Mouse (Mus musculus) gonadal fat pad, adult 2 months (tissue): Measurements from ENCODE around the gene Tm9sf3. TPM values are rescaled to one million over a fixed set of nuclear protein-coding genes. Genes with fewer than 3 reads are reported as not detected.

ENCODE experiments used
- DNase-seq: peaks from one replicate; pipeline ENCODE4 v3.0.0-alpha.2; 2012; ENCODE audit warnings: low read depth
- polyA plus RNA-seq: library from polyadenylated mRNA; depleted of rRNA; stranded (reverse); fragments of >200 nt; gene quantifications from 2 replicates; pipeline ENCODE4 v1.2.3, GENCODE M21; 2012; rRNA removed

Gene Tm9sf3
- polyA plus RNA-seq, 1 experiment = 80.5 TPM

DNA sequence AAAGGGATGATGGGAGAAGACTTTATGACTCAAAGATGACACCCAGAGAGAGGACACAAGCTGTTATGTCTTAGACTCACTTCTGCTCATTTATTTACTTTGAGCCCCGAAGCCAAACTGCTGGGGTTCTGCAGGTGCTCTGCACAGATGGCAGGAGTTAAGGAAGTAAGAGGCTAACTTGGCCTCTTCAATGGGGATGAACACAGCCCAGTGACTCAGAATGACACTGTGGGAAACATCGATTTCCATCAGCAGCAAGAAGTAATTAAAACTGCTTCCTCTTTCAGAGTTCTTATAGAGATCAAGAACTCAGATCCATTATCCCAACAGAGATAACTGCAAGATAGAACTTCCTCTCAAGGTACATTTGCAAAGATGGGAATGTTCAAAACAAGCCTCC lies 86.9 kb downstream of the Tm9sf3 start:
- no peak for DNase-seq

DNA sequence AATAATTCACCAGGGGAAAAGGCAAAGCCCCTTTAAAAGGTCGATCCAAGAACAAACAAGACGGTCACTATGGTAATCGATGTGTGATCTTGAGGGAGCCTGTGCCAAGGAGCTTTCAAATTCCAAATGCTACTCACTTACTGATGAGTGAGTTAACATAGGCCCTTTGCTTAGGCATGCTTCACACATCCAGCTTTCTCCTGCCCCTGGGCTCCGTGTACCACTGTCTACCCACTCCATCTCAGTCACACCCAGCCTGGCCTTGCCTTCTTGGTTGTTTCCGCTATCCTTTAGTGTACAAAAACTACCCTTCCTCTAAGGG lies 97.9 kb downstream of the Tm9sf3 start:
- no peak for DNase-seq

DNA sequence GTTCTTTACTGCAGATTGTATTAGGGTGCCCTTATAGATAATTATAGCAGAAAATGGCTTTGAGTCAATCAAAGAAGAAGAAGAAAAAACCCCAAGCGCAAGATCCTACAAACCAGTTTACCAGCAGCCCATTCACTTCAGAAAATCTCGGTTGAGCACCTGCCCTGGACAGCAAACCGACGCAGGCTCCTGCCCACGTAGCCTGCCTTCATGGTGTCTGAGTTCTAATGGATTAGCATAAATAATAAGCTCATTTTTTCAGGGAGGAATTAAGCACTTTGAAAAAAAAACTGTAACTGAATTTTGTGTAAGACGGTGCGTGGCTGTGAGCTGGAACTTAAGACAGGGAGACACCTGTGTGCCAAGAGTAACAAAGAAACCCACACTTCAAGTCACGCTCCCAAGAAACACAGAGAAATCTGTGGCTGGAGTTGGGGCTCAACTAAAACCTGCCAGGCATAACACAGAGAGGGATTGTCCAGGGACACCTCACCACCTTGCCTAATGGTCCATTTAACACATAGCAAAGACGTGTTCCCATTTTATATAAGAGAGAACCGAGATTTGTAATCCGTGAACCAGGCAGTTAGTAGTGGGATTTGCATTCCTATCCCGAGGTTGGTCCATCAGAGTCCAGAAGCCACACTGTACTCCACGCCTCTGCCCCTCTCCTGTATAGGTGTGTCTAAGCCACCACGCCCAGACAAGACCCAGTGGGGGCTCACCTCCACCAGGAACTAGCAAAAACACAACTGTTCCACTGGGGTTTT lies 98.5 kb downstream of the Tm9sf3 start:
- no peak for DNase-seq

DNA sequence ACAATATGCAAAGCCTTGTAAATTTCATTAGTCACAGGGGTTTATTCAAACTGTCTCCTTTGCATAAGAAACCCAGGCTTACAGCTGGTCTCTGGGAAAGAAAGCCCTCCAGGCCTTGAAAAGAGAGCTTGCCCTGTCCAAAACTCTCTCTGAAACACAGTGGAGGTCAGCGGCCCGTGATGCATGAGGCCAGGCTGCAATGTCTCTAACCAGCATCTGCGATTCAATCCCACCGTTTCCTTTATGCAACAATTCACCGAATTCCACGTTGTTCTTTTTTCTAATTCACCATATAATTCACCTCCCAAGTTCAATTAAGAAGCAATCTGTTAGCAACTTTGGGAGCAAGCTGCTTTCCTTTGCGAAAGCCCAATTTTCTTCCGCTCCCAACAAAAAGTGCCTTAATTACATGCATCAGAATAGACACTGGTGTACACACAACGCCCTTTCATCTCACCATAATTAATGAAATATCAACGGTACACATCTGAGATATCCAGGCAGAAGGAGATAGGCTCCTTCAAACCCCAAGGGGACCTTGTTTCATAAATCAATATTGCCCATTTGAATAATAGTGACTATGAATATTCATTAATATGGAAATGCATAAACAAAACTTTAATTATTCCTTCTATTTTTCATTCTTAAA lies 99.2 kb downstream of the Tm9sf3 start:
- no peak for DNase-seq

Other genes with a start within 250 kb of the Tm9sf3 start
- 0.14 TPM in 1 of 2 replicates, not detected in the other for gene Dntt, start 234.7 kb downstream of the Tm9sf3 start, polyA plus RNA-seq
- gene Opalin, start 186.9 kb downstream of the Tm9sf3 start, polyA plus RNA-seq = not detected in 2 replicates
- gene Tll2, start 57.2 kb downstream of the Tm9sf3 start, polyA plus RNA-seq = 0.06 and 0.42 TPM in 2 replicates
- 5.6 and 5.9 TPM in 2 replicates for gene Pik3ap1, start 121.1 kb upstream of the Tm9sf3 start, polyA plus RNA-seq
- gene Lcor, start 218.6 kb upstream of the Tm9sf3 start, polyA plus RNA-seq = 3.2 and 3.5 TPM in 2 replicates